Mouse (Mus musculus) kidney, adult 2 months (tissue): ENCODE data around the gene Smo. TPM values are rescaled to one million over a fixed set of nuclear protein-coding genes. Genes with fewer than 3 reads are reported as not detected.
A peak's percentile ranks its signal among the peaks of the same experiment; 100 is the strongest.
"Not testable (repeated sequence)": the region's sequence is repeated elsewhere in the genome, so short reads cannot be mapped to it uniquely, and the experiment has no call there.

Experiments
- DNase-seq: peaks from one replicate; pipeline ENCODE4 v3.0.0; 2021
- H3K27ac ChIP-seq: fragments of 200-500 bp; 2 replicates; pipeline ENCODE4 v1.5.1; 2012; ENCODE audit warnings: low read depth, low read length, control low read depth, inconsistent platforms; ENCODE audit not compliant: insufficient read depth
- H3K27me3 ChIP-seq: fragments of 200-500 bp; replicated peaks from 2 replicates; pipeline ENCODE4 v1.6.1; 2012; ENCODE audit warnings: mild to moderate bottlenecking, moderate library complexity, low read length, inconsistent platforms; ENCODE audit not compliant: control insufficient read depth, insufficient read depth
- H3K36me3 ChIP-seq: fragments of 200-500 bp; 2 replicates; pipeline ENCODE4 v1.6.1; 2012; ENCODE audit warnings: mild to moderate bottlenecking, moderate library complexity, low read length, inconsistent platforms; ENCODE audit not compliant: control insufficient read depth, insufficient read depth
- H3K4me1 ChIP-seq: fragments of 200-500 bp; 2 replicates; pipeline ENCODE4 v1.6.1; 2011; ENCODE audit warnings: low read length; ENCODE audit not compliant: control insufficient read depth, insufficient read depth
- H3K4me3 ChIP-seq: fragments of 200-500 bp; 2 replicates; pipeline ENCODE4 v1.5.1; 2011; ENCODE audit warnings: mild to moderate bottlenecking, low read depth, low read length, control low read depth; ENCODE audit not compliant: insufficient read depth
- CTCF ChIP-seq: fragments of 200-500 bp; conservative IDR thresholded peaks from 2 replicates; pipeline ENCODE4 v1.5.1; 2011; ENCODE audit warnings: low read depth, mild to moderate bottlenecking, control low read depth, low read length, moderate library complexity, mixed read lengths; ENCODE audit not compliant: insufficient read depth, insufficient read length
- POLR2A ChIP-seq: fragments of 200-500 bp; IDR thresholded peaks from one replicate; pipeline ENCODE4 v1.6.1; 2011; ENCODE audit warnings: low read depth, low read length, control low read depth
- WGBS: fragments of 180-500 bp; shearing (Covaris S2); methylation state at CpG from one replicate; pipeline ENCODE4 v1.1.7; 2018; 5-methylcytosine and 5-hydroxymethylcytosine counted together
- polyA plus RNA-seq: library from polyadenylated mRNA; depleted of rRNA; stranded (reverse); fragments of >200 nt; gene quantifications from 2 replicates; pipeline ENCODE4 v1.2.3, GENCODE M21; 2012

Smo gene
- polyA plus RNA-seq, 1 experiment, result 53.4 TPM

- DNase-seq, result no peak
- Histone ChIP-seq H3K4me3 (no peak overlapping the region), H3K27ac (no peak overlapping the region), H3K4me1 (no peaks in the 10 kb centered on the region), H3K27me3 (no peaks in the 10 kb centered on the region), H3K36me3 (no peaks in the 10 kb centered on the region)
- no peak for TF ChIP-seq POLR2A
- no peak for TF ChIP-seq CTCF
- WGBS, result 94% methylated on average over 11 of the region's 11 CpGs
Measured at GRCm38 (mm10) chr6:29753336-29753735, 18.0 kb downstream of the Smo start.

- Histone ChIP-seq H3K36me3 (no peaks in the 10 kb centered on the region), H3K4me3 (no peak overlapping the region), H3K27me3 (no peaks in the 10 kb centered on the region), H3K27ac (no peak overlapping the region), H3K4me1 (peaks cover 5% of the 10 kb centered on the region; the same call in 1 of the 2 replicates)
- 90% methylated on average over 5 of the region's 5 CpGs for WGBS
- TF ChIP-seq POLR2A, result no peak
- TF ChIP-seq CTCF, result no peak
- DNase-seq, result no peak
Measured at GRCm38 (mm10) chr6:29756001-29756400, 20.7 kb downstream of the Smo start.

- DNase-seq, result no peak
- Histone ChIP-seq H3K27ac (no peak overlapping the region), H3K4me1 (peaks cover 8% of the 10 kb centered on the region; the same call in 1 of the 2 replicates), H3K36me3 (no peaks in the 10 kb centered on the region), H3K27me3 (no peaks in the 10 kb centered on the region), H3K4me3 (no peak overlapping the region)
- TF ChIP-seq CTCF (no peak), POLR2A (no peak)
- WGBS, result 86% methylated on average over 4 of the region's 4 CpGs
Measured at GRCm38 (mm10) chr6:29756476-29756875, 21.2 kb downstream of the Smo start.

- H3K27ac ChIP-seq, result no peak overlapping the region
- peaks cover 9% of the 10 kb centered on the region; the same call in 1 of the 2 replicates for H3K4me1 ChIP-seq
- no peak overlapping the region for H3K4me3 ChIP-seq
- H3K36me3 ChIP-seq, result no peaks in the 10 kb centered on the region
- no peaks in the 10 kb centered on the region for H3K27me3 ChIP-seq
- 27% methylated on average over 4 of the region's 4 CpGs for WGBS
- DNase-seq, result peak; percentile 82
- TF ChIP-seq POLR2A, result no peak
- peak; percentile 96 for TF ChIP-seq CTCF
Measured at GRCm38 (mm10) chr6:29758417-29758816, 23.1 kb downstream of the Smo start.

- Histone ChIP-seq H3K27me3 (no peaks in the 10 kb centered on the region), H3K27ac (peak overlapping the region; percentile 63), H3K36me3 (no peaks in the 10 kb centered on the region), H3K4me1 (peaks cover 9% of the 10 kb centered on the region; the same call in 1 of the 2 replicates), H3K4me3 (no peak overlapping the region)
- TF ChIP-seq POLR2A (no peak), CTCF (no peak)
- peak; percentile 45 for DNase-seq
- WGBS, result 60% methylated on average over 13 of the region's 13 CpGs
Measured at GRCm38 (mm10) chr6:29759012-29759679, 23.8 kb downstream of the Smo start.

- H3K4me3 ChIP-seq, DNase-seq, H3K4me1 ChIP-seq, H3K27me3 ChIP-seq, H3K36me3 ChIP-seq, H3K27ac ChIP-seq: not testable (repeated sequence)
- WGBS, result 100% methylated on average over 2 of the region's 2 CpGs
Measured at GRCm38 (mm10) chr6:29760397-29760796, 25.1 kb downstream of the Smo start.

GRCm38 (mm10) chr6:29761282-29761681, 26.0 kb downstream of the Smo start:
- Histone ChIP-seq H3K27me3 (no peaks in the 10 kb centered on the region), H3K27ac (no peak overlapping the region), H3K4me1 (peaks cover 9% of the 10 kb centered on the region; the same call in 1 of the 2 replicates), H3K4me3 (no peak overlapping the region), H3K36me3 (no peaks in the 10 kb centered on the region)
- peak; percentile 56 for DNase-seq
- TF ChIP-seq POLR2A (no peak), CTCF (no peak)
- 70% methylated on average over 4 of the region's 4 CpGs for WGBS
